Mouse (Mus musculus) small intestine, adult 2 months (tissue): ENCODE results near the gene Aldh9a1.

Experiments used
- CTCF ChIP-seq: fragments of 200-500 bp; IDR thresholded peaks from 2 replicates; pipeline ENCODE4 v1.5.1; 2012; ENCODE audit warnings: low read depth, mild to moderate bottlenecking, control low read depth, inconsistent platforms, low read length, moderate library complexity, mixed read lengths; ENCODE audit not compliant: insufficient replicate concordance, insufficient read length; ENCODE audit errors: extremely low read depth
- POLR2A ChIP-seq: fragments of 200-500 bp; IDR thresholded peaks from 2 replicates; pipeline ENCODE4 v1.6.1; 2012; ENCODE audit warnings: low read depth, mild to moderate bottlenecking, control low read depth, inconsistent platforms, low read length, moderate library complexity

GRCm38 (mm10) chr1:167300122-167300521, 49.7 kb upstream of the Aldh9a1 start:
- no peak for TF ChIP-seq POLR2A
- no peak for TF ChIP-seq CTCF
